12 mouse cellular contexts compared by ENCODE assay signal in genomic region chr8:117344899-117345298, GRCm38 (mm10).
"Had no signal": no experiment of that assay in that cellular context is flagged by ENCODE, and none has a peak within 500 bp of the region (broad histone marks: within the 10 kb centered on the region; RNA-seq: fewer than 3 reads in every experiment).

No protein-coding gene starts in this region.

- H3K36me3 ChIP-seq: limb, embryonic 13.5 days; midbrain, embryonic 12.5 days had no signal

- H3K27me3 ChIP-seq: limb, embryonic 13.5 days; liver, embryonic 15.5 days; midbrain, embryonic 12.5 days had no signal

- DNase-seq: kidney, adult 8-10 months; left cerebral cortex, postnatal 4 days; lung, embryonic 14.5 days; lung, postnatal 10 days; lung, postnatal 4 days; spleen, adult 18-20 months; thymus, adult 2 months; thymus, postnatal 4 days had no signal

- H3K4me3 ChIP-seq: limb, embryonic 13.5 days; liver, embryonic 15.5 days; midbrain, embryonic 12.5 days had no signal

- H3K27ac ChIP-seq: limb, embryonic 13.5 days; midbrain, embryonic 12.5 days had no signal

- ATAC-seq: midbrain, embryonic 16.5 days had no signal
